Mouse (Mus musculus): Measurements from ENCODE around the gene Shpk. TPM values are rescaled to one million over a fixed set of nuclear protein-coding genes. Genes with fewer than 3 reads are reported as not detected.

The Shpk gene
- polyA plus RNA-seq, 1 experiment from 2014 or later: 1.3 TPM

DNA sequence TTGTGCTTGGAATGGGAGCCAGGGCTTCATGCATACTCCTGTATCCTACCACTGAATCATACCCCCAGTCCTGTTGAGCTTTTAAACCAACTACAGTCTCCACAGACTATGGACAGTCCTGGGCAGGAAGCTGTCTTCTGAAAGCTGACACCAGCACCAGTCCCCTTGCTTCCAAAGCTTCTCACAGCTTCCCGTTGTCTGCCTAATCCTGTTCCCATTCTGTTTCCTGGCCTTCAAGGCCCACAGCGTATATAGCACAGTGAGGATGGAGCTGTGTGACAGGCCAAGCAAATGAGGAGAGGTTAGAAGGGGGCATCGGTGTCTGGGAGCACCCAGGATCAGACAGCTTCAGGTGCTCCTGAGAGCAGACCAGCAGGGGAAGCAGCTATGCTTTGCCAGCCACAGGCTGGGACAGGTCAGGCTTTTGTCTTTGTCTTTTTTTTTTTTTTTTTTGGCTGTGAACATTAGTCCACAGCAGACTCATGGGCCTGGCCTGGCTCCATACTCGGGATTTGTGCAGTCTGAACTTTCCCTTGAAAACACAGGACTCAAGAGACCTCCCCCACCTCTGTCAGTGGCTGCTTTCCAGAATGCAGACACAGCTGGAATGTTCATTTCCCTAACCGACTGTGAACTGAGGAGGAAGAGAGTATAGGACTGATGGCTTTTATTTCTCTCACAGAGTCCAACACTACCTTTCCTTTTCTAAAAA is 36.9 kb downstream of the Shpk start:
- no peaks in the 10 kb centered on the region for H3K9me3 ChIP-seq (replicated peaks)

DNA sequence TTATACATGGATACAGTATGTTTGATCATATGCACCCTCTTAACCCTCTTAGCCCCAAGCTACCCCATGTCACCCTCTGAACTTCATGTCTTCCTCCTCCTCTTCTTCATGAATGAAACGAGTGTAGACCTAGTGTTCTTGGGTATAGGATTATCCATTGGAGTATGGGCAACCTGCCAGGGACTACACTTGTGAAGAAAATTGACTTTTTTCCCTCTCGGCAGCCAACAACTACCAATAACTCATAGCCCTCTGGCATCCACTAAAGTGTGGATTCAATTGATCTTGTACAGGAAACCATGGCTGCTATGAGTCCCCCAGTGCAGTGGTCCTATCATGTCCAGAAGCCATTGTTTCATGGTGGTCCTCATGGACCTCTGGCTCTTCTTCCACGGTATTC is 37.5 kb downstream of the Shpk start:
- Histone ChIP-seq H3K4me3 (no peak overlapping the region), H3K9me3 (replicated peaks) (no peaks in the 10 kb centered on the region), H3K27me3 (ENCODE audit: low read depth, poor library complexity, severe bottlenecking) (no peaks in the 10 kb centered on the region), H3K4me1 (peaks cover 3% of the 10 kb centered on the region; the same call in 1 of the 2 replicates), H3K36me3 (no peaks in the 10 kb centered on the region), H3K27ac (no peak overlapping the region)
- WGBS: 81% methylated on average over 3 of the region's 3 CpGs
- DNase-seq (ENCODE audit: low spot score): no peak

More for the DNA sequence above, 36.9 kb downstream of the Shpk start:
- Histone ChIP-seq H3K36me3 (no peaks in the 10 kb centered on the region), H3K4me1 (peaks cover 3% of the 10 kb centered on the region; the same call in 1 of the 2 replicates), H3K4me3 (no peak overlapping the region), H3K27me3 (ENCODE audit: low read depth, poor library complexity, severe bottlenecking) (no peaks in the 10 kb centered on the region), H3K27ac (0 out of 2 replicates have a peak overlapping the region, but pooled peaks have one; percentile 30)
- DNase-seq (ENCODE audit: low spot score): no peak
- WGBS: 52% methylated on average over 5 of the region's 5 CpGs

DNA sequence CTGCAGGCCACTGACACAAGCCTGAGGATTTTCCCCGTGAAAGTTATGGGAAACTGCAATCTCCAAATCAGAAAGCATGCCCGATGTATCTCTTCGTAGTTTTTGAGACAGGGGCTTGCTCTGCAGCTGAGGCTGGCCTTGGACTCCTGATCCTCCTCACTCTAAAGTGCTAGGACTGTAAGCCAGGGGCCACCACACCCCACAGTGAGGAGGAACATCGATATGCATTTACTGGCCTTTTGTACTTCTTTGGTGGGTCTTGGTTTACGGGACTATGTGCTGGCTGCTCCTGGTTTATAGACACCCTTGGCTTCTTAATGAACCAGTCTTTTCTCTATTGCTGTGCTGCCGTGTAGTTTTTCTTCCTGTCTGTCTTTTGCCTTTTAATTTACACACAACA is 42.9 kb downstream of the Shpk start:
- no peaks in the 10 kb centered on the region for H3K9me3 ChIP-seq (replicated peaks)
- no peak overlapping the region for H3K4me3 ChIP-seq
- no peak overlapping the region for H3K27ac ChIP-seq
- no peaks in the 10 kb centered on the region for H3K27me3 ChIP-seq (ENCODE audit: low read depth, poor library complexity, severe bottlenecking)
- no peak for DNase-seq (ENCODE audit: low spot score)
- H3K4me1 ChIP-seq: no peaks in the 10 kb centered on the region
- WGBS: 86% methylated on average over 6 of the region's 6 CpGs
- H3K36me3 ChIP-seq: no peaks in the 10 kb centered on the region

DNA sequence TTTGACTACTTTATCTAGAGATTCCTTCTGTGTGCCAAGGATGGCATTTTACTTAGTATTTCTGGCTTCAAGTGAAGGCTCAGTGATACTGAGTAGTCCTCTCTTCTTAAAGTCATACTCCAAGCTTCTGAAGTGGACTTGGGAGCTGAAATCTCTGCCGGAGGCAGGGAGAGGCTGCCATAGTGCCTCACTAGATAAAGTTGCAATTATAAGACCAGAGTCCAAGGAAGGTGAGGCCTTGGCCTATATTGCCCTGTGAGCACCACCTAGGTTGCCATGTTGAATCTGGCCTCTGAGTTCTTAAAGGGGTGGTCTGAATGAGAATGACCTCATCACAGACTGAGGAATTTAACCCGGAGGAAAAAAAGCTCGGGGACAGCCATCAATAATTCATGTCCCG is 43.5 kb downstream of the Shpk start:
- H3K9me3 ChIP-seq (replicated peaks): no peaks in the 10 kb centered on the region
- no peaks in the 10 kb centered on the region for H3K4me1 ChIP-seq
- no peak overlapping the region for H3K4me3 ChIP-seq
- 88% methylated on average over 4 of the region's 4 CpGs for WGBS
- H3K36me3 ChIP-seq: no peaks in the 10 kb centered on the region
- H3K27me3 ChIP-seq (ENCODE audit: low read depth, poor library complexity, severe bottlenecking): no peaks in the 10 kb centered on the region
- DNase-seq (ENCODE audit: low spot score): no peak
- H3K27ac ChIP-seq: no peak overlapping the region

DNA sequence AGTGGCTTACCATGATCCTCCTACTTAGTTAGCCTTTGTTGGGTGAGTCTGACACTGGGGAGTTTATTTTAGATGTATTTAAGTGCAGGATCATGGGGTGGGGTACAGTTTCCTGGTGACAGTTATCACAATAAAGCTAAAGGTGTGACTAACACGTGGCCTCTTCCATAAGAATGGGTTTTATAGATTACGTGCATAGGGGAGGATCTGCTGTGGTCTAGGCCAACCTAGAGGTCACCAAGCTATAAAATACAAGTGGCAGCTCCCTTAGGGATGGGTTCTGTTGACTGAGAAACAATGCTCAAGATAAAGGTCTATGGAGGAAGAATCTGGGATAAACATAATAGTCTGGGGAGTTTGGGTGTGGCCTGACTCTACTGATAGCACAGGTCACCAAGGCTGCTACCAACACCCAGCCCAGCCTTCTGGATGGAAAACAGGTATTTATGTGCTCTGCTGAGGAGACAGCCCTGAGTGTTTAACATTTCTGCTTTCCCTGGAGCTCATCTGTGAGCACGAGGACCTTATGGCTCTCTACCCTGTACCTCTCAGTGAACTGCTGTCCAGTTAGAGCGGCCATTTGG is 58.2 kb downstream of the Shpk start:
- no peaks in the 10 kb centered on the region for H3K9me3 ChIP-seq (replicated peaks)
- 84% methylated on average over 4 of the region's 4 CpGs for WGBS

DNA sequence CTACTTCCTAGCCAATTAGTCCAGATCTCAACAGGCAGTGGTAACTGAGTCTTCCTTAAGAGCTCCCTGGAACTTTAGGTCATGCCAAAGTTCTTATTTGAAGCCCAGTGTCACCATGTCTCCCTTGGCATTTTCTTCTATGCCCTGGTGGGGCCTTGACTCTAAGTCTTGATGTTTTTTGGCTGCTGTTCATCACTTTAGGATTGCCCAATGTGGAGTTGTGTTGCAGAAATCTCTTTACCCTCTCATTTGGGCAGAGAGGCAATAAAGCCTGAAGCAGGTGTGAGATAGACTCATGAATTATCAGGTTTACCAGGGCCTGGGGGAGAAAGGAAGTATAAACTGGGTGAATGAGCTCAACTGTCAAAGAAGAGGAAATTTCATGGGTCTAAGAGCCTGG is 59.4 kb downstream of the Shpk start:
- Histone ChIP-seq H3K36me3 (no peaks in the 10 kb centered on the region), H3K27me3 (ENCODE audit: low read depth, poor library complexity, severe bottlenecking) (no peaks in the 10 kb centered on the region), H3K4me3 (no peak overlapping the region), H3K4me1 (no peaks in the 10 kb centered on the region), H3K27ac (no peak overlapping the region), H3K9me3 (replicated peaks) (no peaks in the 10 kb centered on the region)
- DNase-seq (ENCODE audit: low spot score): no peak

More for the DNA sequence above, 58.2 kb downstream of the Shpk start:
- Histone ChIP-seq H3K27me3 (ENCODE audit: low read depth, poor library complexity, severe bottlenecking) (no peaks in the 10 kb centered on the region), H3K27ac (no peak overlapping the region), H3K36me3 (no peaks in the 10 kb centered on the region), H3K4me1 (no peaks in the 10 kb centered on the region), H3K4me3 (no peak overlapping the region)
- DNase-seq (ENCODE audit: low spot score): no peak

DNA sequence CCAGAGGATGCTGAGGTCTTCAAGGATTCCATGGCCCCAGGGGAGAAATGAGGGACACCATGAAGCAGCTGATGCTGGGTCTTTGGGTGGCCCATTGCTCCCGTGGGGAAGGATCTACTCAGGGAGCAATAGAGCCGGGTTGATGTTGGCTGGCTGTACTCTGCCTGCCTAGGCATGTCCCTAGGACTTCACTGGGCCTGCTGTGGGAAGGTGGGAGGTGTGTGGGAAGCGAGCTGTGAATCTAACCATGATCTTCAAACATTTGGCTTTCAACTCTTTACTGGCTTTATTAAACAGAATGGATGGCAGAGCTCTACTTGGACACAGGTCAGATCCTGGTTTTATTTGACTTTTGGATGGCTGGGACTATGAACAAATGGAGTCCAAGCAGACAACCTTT is 61.2 kb downstream of the Shpk start:
- Histone ChIP-seq H3K36me3 (no peaks in the 10 kb centered on the region), H3K27ac (no peak overlapping the region), H3K4me1 (no peaks in the 10 kb centered on the region), H3K4me3 (no peak overlapping the region), H3K27me3 (ENCODE audit: low read depth, poor library complexity, severe bottlenecking) (no peaks in the 10 kb centered on the region), H3K9me3 (replicated peaks) (no peaks in the 10 kb centered on the region)
- 75% methylated on average over 3 of the region's 3 CpGs for WGBS
- DNase-seq (ENCODE audit: low spot score): no peak

DNA sequence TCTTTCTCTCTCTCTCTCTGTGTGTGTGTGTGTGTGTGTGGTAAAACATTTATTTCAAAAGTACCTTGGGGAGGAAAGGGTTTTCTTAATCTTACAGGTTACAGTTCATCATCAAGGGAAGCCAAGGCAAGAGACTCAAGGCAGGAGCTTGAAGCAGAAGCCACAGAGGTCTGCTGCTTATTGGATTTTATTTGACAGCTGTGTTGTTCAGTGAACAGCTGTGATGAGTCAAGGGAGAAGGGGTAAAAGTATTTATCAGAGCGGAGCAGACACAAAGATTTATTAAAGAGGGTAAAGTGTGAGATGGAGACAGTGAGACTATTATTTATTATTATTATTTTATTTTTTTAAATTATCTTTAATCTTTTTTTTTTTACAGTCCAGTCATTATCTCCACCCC is 62.1 kb downstream of the Shpk start:
- Histone ChIP-seq H3K4me1 (no peaks in the 10 kb centered on the region), H3K36me3 (no peaks in the 10 kb centered on the region), H3K27ac (no peak overlapping the region), H3K27me3 (ENCODE audit: low read depth, poor library complexity, severe bottlenecking) (no peaks in the 10 kb centered on the region), H3K9me3 (replicated peaks) (no peaks in the 10 kb centered on the region), H3K4me3 (no peak overlapping the region)
- WGBS: 83% methylated on average over 1 of the region's 1 CpGs
- no peak for DNase-seq (ENCODE audit: low spot score)

DNA sequence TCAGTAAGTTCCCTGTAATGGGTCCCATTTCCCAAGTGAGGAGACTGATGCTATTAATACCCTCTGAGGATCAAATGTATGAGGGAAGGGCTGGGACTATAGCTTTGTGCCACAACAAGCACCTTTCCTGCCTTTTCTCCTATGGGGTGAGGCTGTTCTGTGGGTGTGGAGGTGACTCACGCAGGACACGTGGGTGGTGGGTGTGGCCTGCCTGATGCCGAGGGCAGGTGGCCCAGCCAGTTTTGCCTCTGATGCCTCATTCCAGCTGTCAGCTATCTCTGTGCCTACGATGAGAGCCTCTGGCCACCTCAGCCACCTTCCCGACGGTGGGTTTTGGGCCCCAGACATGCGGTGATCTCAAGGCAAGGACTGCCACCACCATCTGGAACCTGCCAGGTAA is 68.0 kb downstream of the Shpk start, which contains the start of gene Trpv3:
TSS of gene Trpv3 (plus strand) at position 122 of the 400 bp plus-strand sequence.
- Histone ChIP-seq H3K27me3 (ENCODE audit: low read depth, poor library complexity, severe bottlenecking) (no peaks in the 10 kb centered on the region), H3K9me3 (replicated peaks) (no peaks in the 10 kb centered on the region), H3K36me3 (no peaks in the 10 kb centered on the region), H3K4me1 (no peaks in the 10 kb centered on the region), H3K4me3 (no peak within 1 kb of the TSS), H3K27ac (no peak within 1 kb of the TSS)
- WGBS: 76% methylated on average over 7 of the region's 7 CpGs
- DNase-seq (ENCODE audit: low spot score): no peak

Other genes with a start within 250 kb of the Shpk start
- 1.0 and 1.5 TPM in 2 replicates for gene Atp2a3, start 238.3 kb upstream of the Shpk start, polyA plus RNA-seq (2016; fragmentation: Nextera tagmentation; extraction: Ambion mirVana)
- gene P2rx1, start 200.4 kb upstream of the Shpk start, polyA plus RNA-seq (2016; fragmentation: Nextera tagmentation; extraction: Ambion mirVana): 0.68 and 0.84 TPM in 2 replicates
- gene Camkk1, start 180.5 kb upstream of the Shpk start, polyA plus RNA-seq (2016; fragmentation: Nextera tagmentation; extraction: Ambion mirVana): 3.6 and 6.3 TPM in 2 replicates
- 13.5 and 14.7 TPM in 2 replicates for gene Ncbp3, start 151.7 kb upstream of the Shpk start, polyA plus RNA-seq (2016; fragmentation: Nextera tagmentation; extraction: Ambion mirVana)
- gene Itgae, start 108.9 kb upstream of the Shpk start, polyA plus RNA-seq (2016; fragmentation: Nextera tagmentation; extraction: Ambion mirVana): 0.48 and 0.58 TPM in 2 replicates
- gene Haspin, start 61.2 kb upstream of the Shpk start, polyA plus RNA-seq (2016; fragmentation: Nextera tagmentation; extraction: Ambion mirVana): 25.5 and 25.7 TPM in 2 replicates
- gene P2rx5, start 39.0 kb upstream of the Shpk start, polyA plus RNA-seq (2016; fragmentation: Nextera tagmentation; extraction: Ambion mirVana): 0.20 and 0.24 TPM in 2 replicates
- gene Emc6, start 22.4 kb upstream of the Shpk start, polyA plus RNA-seq (2016; fragmentation: Nextera tagmentation; extraction: Ambion mirVana): 114 and 133 TPM in 2 replicates
- 190 and 226 TPM in 2 replicates for gene Tax1bp3, start 22.4 kb upstream of the Shpk start, polyA plus RNA-seq (2016; fragmentation: Nextera tagmentation; extraction: Ambion mirVana)
- 16.7 and 21.0 TPM in 2 replicates for gene Ctns, start 418 bp upstream of the Shpk start, polyA plus RNA-seq (2016; fragmentation: Nextera tagmentation; extraction: Ambion mirVana)
- 0.26 TPM in 1 of 2 replicates, not detected in the other for gene Trpv1, start 34.8 kb downstream of the Shpk start, polyA plus RNA-seq (2016; fragmentation: Nextera tagmentation; extraction: Ambion mirVana)
- gene Trpv3, start 67.9 kb downstream of the Shpk start, polyA plus RNA-seq (2016; fragmentation: Nextera tagmentation; extraction: Ambion mirVana): 0.06 TPM in 1 of 2 replicates, not detected in the other
- gene Aspa, start 130.1 kb downstream of the Shpk start, polyA plus RNA-seq (2016; fragmentation: Nextera tagmentation; extraction: Ambion mirVana): 0.10 TPM in 1 of 2 replicates, not detected in the other
- not detected in 2 replicates for gene Gm49340, start 130.3 kb downstream of the Shpk start, polyA plus RNA-seq (2016; fragmentation: Nextera tagmentation; extraction: Ambion mirVana)
- not detected in 2 replicates for gene Spata22, start 130.3 kb downstream of the Shpk start, polyA plus RNA-seq (2016; fragmentation: Nextera tagmentation; extraction: Ambion mirVana)
- gene Olfr20, start 151.3 kb downstream of the Shpk start, polyA plus RNA-seq (2016; fragmentation: Nextera tagmentation; extraction: Ambion mirVana): not detected in 2 replicates
- gene Olfr376, start 171.8 kb downstream of the Shpk start, polyA plus RNA-seq (2016; fragmentation: Nextera tagmentation; extraction: Ambion mirVana): not detected in 2 replicates
- not detected in 2 replicates for gene Olfr1, start 200.2 kb downstream of the Shpk start, polyA plus RNA-seq (2016; fragmentation: Nextera tagmentation; extraction: Ambion mirVana)
- gene Olfr378, start 229.0 kb downstream of the Shpk start, polyA plus RNA-seq (2016; fragmentation: Nextera tagmentation; extraction: Ambion mirVana): not detected in 2 replicates

Measured in limb, embryonic 10.5 days (tissue).